Mouse (Mus musculus) ES-Bruce4 (cell line): ENCODE measurements around the gene Gad2.

Experiments
- CTCF ChIP-seq: IDR thresholded peaks from one replicate; pipeline ENCODE4 v1.8.1; 2011; ENCODE audit warnings: low read depth, low read length
- EP300 ChIP-seq: IDR thresholded peaks from 2 replicates; pipeline ENCODE4 v1.6.1; 2011; ENCODE audit warnings: low read depth, low read length; ENCODE audit not compliant: insufficient read depth
- POLR2A ChIP-seq: IDR thresholded peaks from one replicate; pipeline ENCODE4 v1.8.1; 2011; ENCODE audit warnings: low read length; ENCODE audit not compliant: insufficient read depth

DNA sequence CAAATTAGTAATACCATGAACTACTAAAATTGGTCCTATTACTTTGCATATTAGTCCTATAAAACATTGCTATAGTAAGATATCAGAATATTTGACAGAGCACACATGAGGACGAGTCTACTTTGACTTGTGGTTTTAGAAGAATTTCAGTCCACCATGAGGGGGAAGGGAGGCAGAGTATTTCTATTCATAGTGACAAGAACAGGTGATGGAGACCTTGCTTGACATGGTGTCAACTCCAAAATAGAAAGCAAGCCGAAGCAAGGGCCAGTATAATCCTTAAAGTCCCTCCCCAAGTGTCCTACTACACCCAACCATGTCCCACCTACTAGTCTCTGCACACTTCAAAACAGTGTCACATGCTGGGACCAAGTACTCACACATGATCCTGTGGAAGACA, 114.1 kb downstream of the Gad2 start:
- TF ChIP-seq POLR2A: no peak
- TF ChIP-seq CTCF: no peak
- no peak for TF ChIP-seq EP300
